Mouse (Mus musculus): ENCODE data around the gene Eml2. TPM values are rescaled to one million over a fixed set of nuclear protein-coding genes. Genes with fewer than 3 reads are reported as not detected.
A peak's percentile ranks its signal among the peaks of the same experiment; 100 is the strongest.
"Not testable (repeated sequence)": the region's sequence is repeated elsewhere in the genome, so short reads cannot be mapped to it uniquely, and the experiment has no call there.

Gene Eml2
- polyA plus RNA-seq, 1 experiment from 2014 or later: 5.4 TPM

DNA sequence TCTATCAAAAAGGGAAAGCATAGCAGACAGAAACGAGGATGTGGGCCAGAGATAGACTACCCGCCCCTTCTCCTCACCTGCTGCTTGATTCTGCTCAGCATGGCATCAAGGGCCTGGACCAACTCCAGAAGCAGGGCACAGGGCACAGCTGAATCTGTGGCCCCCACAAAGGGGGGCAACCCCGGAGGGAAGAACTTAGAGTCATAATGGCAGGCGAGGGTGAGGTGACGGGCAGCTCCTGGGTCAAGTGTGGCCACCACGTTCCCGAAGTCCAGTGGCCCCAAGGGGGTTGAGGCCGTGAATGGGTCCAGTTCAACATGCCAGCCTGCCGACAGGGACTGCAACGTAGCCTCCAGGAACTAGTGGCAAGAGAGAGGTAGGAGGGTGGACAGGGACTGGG is 29.4 kb upstream of the Eml2 start:
- no peak overlapping the region for H3K4me2 ChIP-seq
- H3K36me3 ChIP-seq (ENCODE audit: control insufficient read depth, insufficient read depth, low read length): peaks cover 5% of the 10 kb centered on the region; the same call in 1 of the 2 replicates
- H3K4me3 ChIP-seq (ENCODE audit: low read depth, low read length): no peak overlapping the region
- no peaks in the 10 kb centered on the region for H3K9me3 ChIP-seq (replicated peaks; ENCODE audit: control insufficient read depth, low read length)
- H3K27ac ChIP-seq (ENCODE audit: low read depth, low read length): no peak overlapping the region
- no peak for ATAC-seq (replicated peaks; ENCODE audit: insufficient number of reproducible peaks, low FRiP score, low TSS enrichment)
- no peak overlapping the region for H3K9ac ChIP-seq (ENCODE audit: low read depth, low read length)
- WGBS (ENCODE audit: insufficient replicate concordance): 85% methylated on average over 10 of the region's 10 CpGs
- peaks cover 14% of the 10 kb centered on the region for H3K4me1 ChIP-seq (ENCODE audit: control insufficient read depth, insufficient read depth, low read length)
- no peaks in the 10 kb centered on the region for H3K27me3 ChIP-seq (ENCODE audit: control insufficient read depth, insufficient read depth, low read length)

DNA sequence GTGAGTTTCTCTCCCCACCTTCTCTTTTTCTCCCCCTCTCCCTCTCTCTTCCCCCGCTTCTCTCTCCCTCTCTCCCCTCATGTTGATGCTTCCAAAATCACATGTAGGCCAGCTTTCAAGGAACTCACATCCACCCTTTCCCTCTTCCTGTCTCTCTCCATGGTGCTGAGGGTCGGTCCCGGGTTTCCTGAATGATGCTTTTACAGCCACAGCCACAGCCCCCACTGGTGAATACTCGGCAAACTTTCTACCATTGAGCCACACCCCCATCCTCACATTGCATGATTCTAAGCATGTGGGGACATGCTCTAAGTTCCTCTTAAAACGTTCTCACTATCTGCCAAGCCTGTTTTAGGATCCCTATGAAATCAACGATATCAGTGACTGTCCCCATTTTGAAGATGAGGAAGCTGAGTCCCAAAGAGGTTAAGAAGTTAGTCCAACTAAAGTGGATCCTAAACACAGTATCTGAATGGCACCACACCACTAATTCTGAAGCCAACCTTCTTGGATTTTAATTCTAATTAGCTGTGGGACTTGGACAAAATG is 28.6 kb upstream of the Eml2 start:
- Histone ChIP-seq H3K36me3 (ENCODE audit: control insufficient read depth, insufficient read depth, low read length) (peaks cover 7% of the 10 kb centered on the region; the same call in 1 of the 2 replicates), H3K27me3 (ENCODE audit: control insufficient read depth, insufficient read depth, low read length) (no peaks in the 10 kb centered on the region), H3K4me3 (ENCODE audit: low read depth, low read length) (no peak overlapping the region), H3K9ac (ENCODE audit: low read depth, low read length) (no peak overlapping the region), H3K4me1 (ENCODE audit: control insufficient read depth, insufficient read depth, low read length) (peaks cover 14% of the 10 kb centered on the region), H3K9me3 (replicated peaks; ENCODE audit: control insufficient read depth, low read length) (no peaks in the 10 kb centered on the region), H3K27ac (ENCODE audit: low read depth, low read length) (no peak overlapping the region), H3K4me2 (no peak overlapping the region; the same call in 1 of the 2 replicates)
- ATAC-seq (replicated peaks; ENCODE audit: insufficient number of reproducible peaks, low FRiP score, low TSS enrichment): no peak
- WGBS (ENCODE audit: insufficient replicate concordance): 46% methylated on average over 6 of the region's 6 CpGs

DNA sequence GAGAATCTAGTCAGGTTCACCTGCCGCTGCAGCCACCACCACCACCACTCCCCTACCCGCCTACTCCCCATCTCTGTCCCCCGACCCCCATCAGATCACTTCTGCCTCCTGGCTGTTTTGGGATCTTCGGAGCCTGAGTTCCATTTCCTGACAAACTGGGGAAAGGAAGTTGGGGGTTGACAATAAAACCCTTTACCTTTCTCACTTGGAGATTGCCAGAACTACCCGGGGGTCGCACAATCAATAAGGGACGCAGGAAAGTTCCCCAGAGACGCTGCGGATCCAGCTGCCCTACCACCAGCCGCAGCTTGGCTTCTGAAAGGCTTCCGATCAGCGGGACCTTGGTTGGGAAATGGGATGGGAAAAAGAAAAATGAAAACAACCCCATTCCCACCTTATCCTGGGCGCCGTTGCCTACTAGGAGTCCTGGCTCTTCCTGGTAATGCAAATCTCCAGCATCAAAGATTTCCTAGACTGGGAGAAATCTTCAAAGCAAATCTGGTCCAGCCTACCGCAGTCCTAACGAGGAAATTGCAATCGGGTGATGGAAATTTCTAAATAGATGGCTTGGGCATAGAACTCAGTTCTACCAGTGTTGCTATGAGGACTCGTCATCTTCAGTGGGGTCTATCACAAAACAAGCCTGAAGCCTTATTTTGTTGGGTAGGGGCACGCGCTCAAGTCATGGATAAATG is 27.9 kb upstream of the Eml2 start:
- no peaks in the 10 kb centered on the region for H3K9me3 ChIP-seq (replicated peaks; ENCODE audit: control insufficient read depth, low read length)
- peaks cover 14% of the 10 kb centered on the region for H3K36me3 ChIP-seq (ENCODE audit: control insufficient read depth, insufficient read depth, low read length)
- ATAC-seq (replicated peaks; ENCODE audit: insufficient number of reproducible peaks, low FRiP score, low TSS enrichment): no peak
- H3K4me3 ChIP-seq (ENCODE audit: low read depth, low read length): peak overlapping the region; percentile 70
- peak overlapping the region; percentile 66 for H3K9ac ChIP-seq (ENCODE audit: low read depth, low read length)
- H3K27ac ChIP-seq (ENCODE audit: low read depth, low read length): peak overlapping the region; percentile 73; the same call in 1 of the 2 replicates
- H3K27me3 ChIP-seq (ENCODE audit: control insufficient read depth, insufficient read depth, low read length): no peaks in the 10 kb centered on the region
- peak overlapping the region; percentile 79 for H3K4me2 ChIP-seq
- H3K4me1 ChIP-seq (ENCODE audit: control insufficient read depth, insufficient read depth, low read length): peaks cover 14% of the 10 kb centered on the region
- WGBS (ENCODE audit: insufficient replicate concordance): 14% methylated on average over 20 of the region's 20 CpGs

DNA sequence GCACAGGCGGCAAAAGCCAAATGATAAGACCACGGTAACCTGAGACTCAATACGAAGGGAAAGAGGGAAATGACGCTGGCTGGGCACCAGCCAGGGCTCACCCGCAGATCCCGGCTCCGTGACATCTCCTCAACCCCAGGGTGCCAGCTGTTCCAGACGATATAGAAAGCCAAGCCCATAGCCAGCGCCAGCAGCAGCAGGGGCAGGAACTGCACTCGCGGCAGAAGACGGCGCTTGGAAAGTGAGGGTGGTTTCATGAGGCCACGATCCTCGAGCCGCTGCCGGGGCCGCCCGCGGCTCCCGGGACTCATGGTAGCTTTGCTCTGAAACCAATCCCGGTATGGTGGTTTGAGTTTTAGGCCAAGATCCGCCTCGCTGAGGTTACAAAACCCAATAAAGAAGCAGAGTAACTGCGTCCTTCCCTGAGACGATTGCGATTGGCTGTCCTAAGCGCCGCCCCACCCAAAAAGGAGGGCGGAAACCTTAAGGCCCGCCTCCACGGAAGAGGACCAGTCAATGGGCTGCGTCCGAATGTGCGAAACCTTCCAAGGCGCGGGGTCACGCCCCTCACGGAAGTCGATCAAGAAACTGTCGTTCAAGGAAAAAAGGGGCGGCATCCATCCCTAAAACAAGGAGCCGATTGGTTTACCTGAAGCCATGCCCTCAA is 27.2 kb upstream of the Eml2 start, which contains the start of gene Qpctl:
Qpctl (minus strand) TSS at position 417 of the 667 bp plus-strand sequence.
- Histone ChIP-seq H3K9me3 (replicated peaks; ENCODE audit: control insufficient read depth, low read length) (no peaks in the 10 kb centered on the region), H3K36me3 (ENCODE audit: control insufficient read depth, insufficient read depth, low read length) (peaks cover 20% of the 10 kb centered on the region), H3K9ac (ENCODE audit: low read depth, low read length) (peak within 1 kb of the TSS; percentile 81), H3K4me2 (peak within 1 kb of the TSS; percentile 79), H3K27me3 (ENCODE audit: control insufficient read depth, insufficient read depth, low read length) (no peaks in the 10 kb centered on the region), H3K4me3 (ENCODE audit: low read depth, low read length) (peak within 1 kb of the TSS; percentile 70), H3K4me1 (ENCODE audit: control insufficient read depth, insufficient read depth, low read length) (peaks cover 14% of the 10 kb centered on the region), H3K27ac (ENCODE audit: low read depth, low read length) (peak within 1 kb of the TSS; percentile 81)
- under 1% methylated on average over 43 of the region's 43 CpGs for WGBS (ENCODE audit: insufficient replicate concordance)
- ATAC-seq (replicated peaks; ENCODE audit: insufficient number of reproducible peaks, low FRiP score, low TSS enrichment): peak; percentile 96

GRCm38 (mm10) chr7:19149626-19150025 is 26.6 kb upstream of the Eml2 start, which contains the start of gene Snrpd2:
Gene Snrpd2, plus strand, starts transcription at chr7:19149722.
- H3K4me2 ChIP-seq: peak within 1 kb of the TSS; percentile 79
- peak; percentile 89 for ATAC-seq (replicated peaks; ENCODE audit: insufficient number of reproducible peaks, low FRiP score, low TSS enrichment)
- peaks cover 20% of the 10 kb centered on the region for H3K36me3 ChIP-seq (ENCODE audit: control insufficient read depth, insufficient read depth, low read length)
- peak within 1 kb of the TSS; percentile 81 for H3K9ac ChIP-seq (ENCODE audit: low read depth, low read length)
- peak within 1 kb of the TSS; percentile 70 for H3K4me3 ChIP-seq (ENCODE audit: low read depth, low read length)
- H3K27ac ChIP-seq (ENCODE audit: low read depth, low read length): peak within 1 kb of the TSS; percentile 81
- H3K9me3 ChIP-seq (replicated peaks; ENCODE audit: control insufficient read depth, low read length): no peaks in the 10 kb centered on the region
- under 1% methylated on average over 24 of the region's 24 CpGs for WGBS (ENCODE audit: insufficient replicate concordance)
- no peaks in the 10 kb centered on the region for H3K27me3 ChIP-seq (ENCODE audit: control insufficient read depth, insufficient read depth, low read length)
- H3K4me1 ChIP-seq (ENCODE audit: control insufficient read depth, insufficient read depth, low read length): peaks cover 14% of the 10 kb centered on the region

GRCm38 (mm10) chr7:19151121-19151520 is 25.1 kb upstream of the Eml2 start:
- Histone ChIP-seq H3K36me3 (ENCODE audit: control insufficient read depth, insufficient read depth, low read length) (peaks cover 20% of the 10 kb centered on the region), H3K4me1 (ENCODE audit: control insufficient read depth, insufficient read depth, low read length) (peaks cover 14% of the 10 kb centered on the region), H3K9ac (ENCODE audit: low read depth, low read length) (0 out of 2 replicates have a peak overlapping the region, but pooled peaks have one; percentile 39)
- not testable (repeated sequence) for H3K27me3 ChIP-seq (ENCODE audit: control insufficient read depth, insufficient read depth, low read length); ATAC-seq (replicated peaks; ENCODE audit: insufficient number of reproducible peaks, low FRiP score, low TSS enrichment); H3K4me2 ChIP-seq; H3K9me3 ChIP-seq (replicated peaks; ENCODE audit: control insufficient read depth, low read length); H3K4me3 ChIP-seq (ENCODE audit: low read depth, low read length); H3K27ac ChIP-seq (ENCODE audit: low read depth, low read length)
- 87% methylated on average over 10 of the region's 10 CpGs for WGBS (ENCODE audit: insufficient replicate concordance)

- Histone ChIP-seq H3K4me2 (no peak overlapping the region), H3K4me1 (ENCODE audit: control insufficient read depth, insufficient read depth, low read length) (peaks cover 15% of the 10 kb centered on the region), H3K9ac (ENCODE audit: low read depth, low read length) (no peak overlapping the region), H3K9me3 (replicated peaks; ENCODE audit: control insufficient read depth, low read length) (no peaks in the 10 kb centered on the region), H3K36me3 (ENCODE audit: control insufficient read depth, insufficient read depth, low read length) (peaks cover 20% of the 10 kb centered on the region), H3K27me3 (ENCODE audit: control insufficient read depth, insufficient read depth, low read length) (peaks cover 11% of the 10 kb centered on the region), H3K27ac (ENCODE audit: low read depth, low read length) (no peak overlapping the region), H3K4me3 (ENCODE audit: low read depth, low read length) (no peak overlapping the region)
- ATAC-seq (replicated peaks; ENCODE audit: insufficient number of reproducible peaks, low FRiP score, low TSS enrichment): no peak
- WGBS (ENCODE audit: insufficient replicate concordance): 81% methylated on average over 8 of the region's 8 CpGs
These were observed 21.4 kb upstream of the Eml2 start for GRCm38 (mm10) chr7:19154796-19155195.

- Histone ChIP-seq H3K27ac (ENCODE audit: low read depth, low read length) (no peak overlapping the region), H3K9ac (ENCODE audit: low read depth, low read length) (no peak overlapping the region), H3K27me3 (ENCODE audit: control insufficient read depth, insufficient read depth, low read length) (peaks cover 11% of the 10 kb centered on the region), H3K36me3 (ENCODE audit: control insufficient read depth, insufficient read depth, low read length) (peaks cover 20% of the 10 kb centered on the region), H3K4me1 (ENCODE audit: control insufficient read depth, insufficient read depth, low read length) (peaks cover 12% of the 10 kb centered on the region), H3K4me3 (ENCODE audit: low read depth, low read length) (no peak overlapping the region), H3K4me2 (no peak overlapping the region), H3K9me3 (replicated peaks; ENCODE audit: control insufficient read depth, low read length) (no peaks in the 10 kb centered on the region)
- ATAC-seq (replicated peaks; ENCODE audit: insufficient number of reproducible peaks, low FRiP score, low TSS enrichment): no peak
- WGBS (ENCODE audit: insufficient replicate concordance): 57% methylated on average over 13 of the region's 13 CpGs
These were observed 20.3 kb upstream of the Eml2 start for GRCm38 (mm10) chr7:19155825-19156475.
